Mouse (Mus musculus) cerebellum, adult 11-12 months (tissue): ENCODE results near the gene Cxxc4.

Experiments
- DNase-seq: peaks from one replicate; pipeline ENCODE4 v3.0.0; 2022

Cxxc4 gene

DNA sequence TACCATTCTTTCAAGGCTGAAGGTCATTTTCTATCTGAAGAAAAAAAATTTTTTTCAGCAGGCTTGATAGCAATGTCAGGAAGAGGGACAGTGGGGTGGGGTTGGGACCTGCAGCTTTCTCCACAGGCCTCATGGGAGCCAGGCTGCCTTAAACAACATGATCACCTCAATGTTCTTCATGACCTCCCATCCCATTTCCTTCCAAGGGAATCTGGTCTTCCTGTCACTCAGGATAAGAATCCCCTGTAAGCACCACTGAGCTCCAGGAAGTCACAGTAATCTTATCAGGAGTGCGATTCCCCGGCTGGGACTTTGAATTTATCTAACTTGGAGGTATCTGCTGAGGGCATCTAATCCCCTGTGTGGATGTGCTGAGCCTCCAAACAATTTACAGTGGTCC lies 17.9 kb downstream of the Cxxc4 start:
- no peak for DNase-seq

DNA sequence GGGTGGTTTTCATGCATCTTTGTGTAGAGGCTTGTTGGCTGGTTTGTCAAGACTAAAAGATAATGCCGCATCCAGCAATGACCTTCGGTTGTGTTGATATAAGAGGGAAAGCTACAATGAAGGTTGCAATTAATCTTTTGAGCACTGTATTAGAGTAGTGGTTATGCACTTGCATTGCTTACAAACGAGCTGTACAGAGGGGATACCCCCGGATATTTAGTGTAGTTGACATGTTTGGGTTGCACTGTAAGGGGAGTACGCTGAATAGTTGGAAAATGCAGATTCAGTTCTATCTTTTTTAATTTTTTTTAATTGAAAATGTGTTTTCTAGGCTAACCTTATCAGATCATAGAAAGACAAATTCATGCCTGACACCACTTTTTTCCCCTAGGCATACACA lies 22.4 kb downstream of the Cxxc4 start:
- DNase-seq: no peak

DNA sequence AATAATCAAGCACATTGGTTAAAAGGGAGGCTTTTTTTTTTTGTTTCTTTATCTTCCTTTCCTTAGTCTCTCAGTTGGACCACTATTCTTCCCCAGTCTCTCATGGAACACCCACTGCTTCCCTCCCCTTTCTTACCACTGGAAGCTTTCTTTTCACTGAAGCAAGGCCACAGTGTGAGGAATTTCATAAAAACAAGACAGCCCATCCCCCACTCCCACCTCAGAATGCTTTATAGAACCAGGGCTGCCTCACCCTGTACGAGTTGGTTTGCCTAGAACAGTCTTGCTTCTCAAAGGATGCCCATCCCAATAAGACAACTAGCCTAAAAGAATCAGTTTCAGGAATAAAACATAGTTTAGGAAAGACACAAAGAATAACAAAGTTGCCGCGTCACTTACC lies 23.0 kb downstream of the Cxxc4 start:
- DNase-seq: no peak

DNA sequence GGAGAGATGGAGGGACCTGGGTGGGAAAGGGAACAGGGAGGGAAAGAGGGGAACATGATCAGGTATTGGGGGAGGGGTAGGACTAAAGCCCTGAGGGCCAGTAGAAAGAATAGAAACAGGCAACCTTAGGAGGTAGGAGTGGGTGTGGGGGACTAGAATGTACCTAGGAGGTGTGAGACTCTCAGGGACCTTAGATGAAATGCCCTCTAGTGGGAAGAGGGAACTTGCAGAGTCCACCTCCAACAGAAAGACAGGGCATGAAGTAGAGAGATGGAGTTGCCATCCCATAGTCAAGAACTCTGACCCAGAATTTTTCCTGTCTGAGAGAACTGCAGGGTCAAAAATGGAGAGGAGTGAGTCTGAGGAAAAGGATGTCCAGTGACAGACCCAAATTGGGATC lies 43.4 kb downstream of the Cxxc4 start:
- no peak for DNase-seq

DNA sequence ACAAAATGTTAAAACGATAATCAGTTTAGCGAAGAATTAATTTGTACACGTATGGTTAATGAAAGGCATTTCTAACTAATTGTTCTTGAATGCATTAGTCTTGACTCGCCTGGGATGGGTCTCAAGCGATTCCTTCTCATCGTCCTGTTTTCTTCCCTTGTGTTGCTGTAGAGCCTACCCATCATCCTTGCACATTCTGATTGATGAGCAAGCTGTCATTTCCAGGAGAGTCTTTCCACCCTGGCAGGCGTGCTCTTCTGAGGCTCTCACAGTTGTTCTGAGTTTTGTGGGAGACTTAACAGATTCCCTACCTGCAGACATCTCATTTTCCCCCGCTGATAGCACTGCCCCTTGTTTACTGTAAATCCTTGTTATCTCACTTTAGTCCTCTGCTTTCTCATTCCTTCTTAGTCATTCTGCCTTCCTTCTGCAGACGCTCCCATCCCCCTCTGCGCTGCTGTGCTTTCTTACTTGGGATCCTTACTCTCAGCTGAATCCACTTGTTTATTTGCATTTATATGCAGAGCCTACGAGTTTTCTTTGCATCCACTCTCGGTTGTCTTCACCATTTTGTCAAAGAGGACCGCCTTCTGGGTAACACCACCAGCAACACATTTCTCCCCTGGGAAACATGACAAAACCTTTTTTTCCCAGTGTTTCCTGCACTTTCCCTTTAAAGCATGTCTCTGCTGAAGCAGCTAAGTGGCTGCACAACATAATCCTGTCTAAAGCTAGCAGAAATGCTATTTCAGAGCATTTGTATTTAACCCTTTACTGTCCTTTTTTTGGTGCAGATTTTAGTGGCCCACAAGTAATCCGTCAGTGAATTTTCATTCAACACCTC lies 45.5 kb downstream of the Cxxc4 start:
- no peak for DNase-seq

DNA sequence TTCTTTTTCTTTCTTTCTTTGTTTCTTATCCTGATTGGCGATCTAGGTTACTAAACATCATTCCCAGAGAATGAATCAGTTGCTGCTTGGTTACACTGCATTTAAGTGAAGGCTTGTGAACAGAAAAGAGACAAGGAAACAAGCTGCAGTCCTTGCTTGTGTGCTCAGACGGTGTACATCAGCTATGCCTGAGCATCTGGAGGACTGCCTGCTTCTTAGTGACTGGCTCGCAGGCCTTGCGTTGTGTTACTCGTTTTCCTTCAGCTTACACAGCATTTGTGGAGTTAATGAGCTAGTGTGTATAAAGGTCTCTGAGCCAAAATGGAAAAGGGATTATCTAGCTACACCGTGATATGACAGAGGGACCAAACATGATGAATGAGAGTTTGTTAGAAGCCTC lies 58.9 kb downstream of the Cxxc4 start:
- DNase-seq: no peak

DNA sequence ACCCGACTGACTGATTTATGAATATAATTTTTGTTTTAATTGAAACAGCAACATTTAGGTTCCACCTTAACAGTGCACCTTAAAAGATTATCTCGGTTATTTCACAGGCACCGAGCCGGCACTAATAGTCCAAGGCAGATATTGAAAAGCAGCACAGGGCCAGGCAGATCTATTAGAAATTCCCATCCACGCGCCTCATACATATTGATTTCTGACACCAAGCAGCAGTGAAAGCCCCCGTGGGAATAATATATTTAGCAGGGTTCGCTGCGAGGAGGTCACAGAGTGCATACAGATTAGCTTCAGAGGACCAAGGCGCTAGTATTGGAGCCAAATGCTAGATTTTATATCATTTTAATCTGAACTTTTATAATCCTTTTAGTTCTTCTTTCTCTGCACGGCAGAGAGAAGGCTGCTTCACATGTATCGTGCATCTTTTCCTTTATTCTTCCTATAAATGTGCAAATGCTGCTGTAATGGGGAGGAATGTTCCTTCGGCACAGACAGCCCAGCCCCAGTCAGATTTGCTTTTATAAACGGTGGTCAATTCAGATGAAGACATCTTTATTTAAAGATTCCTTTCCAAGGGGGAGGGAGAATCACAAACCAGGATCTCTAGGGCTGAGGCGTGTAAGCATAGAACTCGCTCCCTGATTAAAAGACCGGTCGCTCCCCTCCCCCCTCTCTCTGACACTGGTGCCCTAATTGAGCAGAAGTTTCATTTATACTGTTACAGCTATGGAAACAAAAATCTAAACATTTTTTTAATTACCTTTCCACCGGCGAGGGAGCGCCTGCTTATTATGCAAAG lies 66.6 kb downstream of the Cxxc4 start:
- DNase-seq: no peak

DNA sequence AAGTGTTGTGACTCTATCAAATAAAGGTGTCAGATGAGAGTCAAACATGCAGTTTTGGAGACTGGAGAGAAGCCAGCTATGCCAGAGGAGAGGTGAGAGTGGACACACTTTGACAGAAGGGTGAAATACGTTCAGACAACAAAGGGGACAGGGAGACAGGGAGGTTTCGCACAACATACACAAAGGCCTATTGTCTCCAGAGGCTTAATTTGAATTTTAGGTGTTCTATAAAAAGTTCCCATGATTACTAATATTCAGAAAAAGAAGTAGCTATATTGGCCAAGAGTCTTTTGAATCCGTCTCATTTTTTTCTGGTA lies 67.2 kb downstream of the Cxxc4 start:
- DNase-seq: no peak

DNA sequence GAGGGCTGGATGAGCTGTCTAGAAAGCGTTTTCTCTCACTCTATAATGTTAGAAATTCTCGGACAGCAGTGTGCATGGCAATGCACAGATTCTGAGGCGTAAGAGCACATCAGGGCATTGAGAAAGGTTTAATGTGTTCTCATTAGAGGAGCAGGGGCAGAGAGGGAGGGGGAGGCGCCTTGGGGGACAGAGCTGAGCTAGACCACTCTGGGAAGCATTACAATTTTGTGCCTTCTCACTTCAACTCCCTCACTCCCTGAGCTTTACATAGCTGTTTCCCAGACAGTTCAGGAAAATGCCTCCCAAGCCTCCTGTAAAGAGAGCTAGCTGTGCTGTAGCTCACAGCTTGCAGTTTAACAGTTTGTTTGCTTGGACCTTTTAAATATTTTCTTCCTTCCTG lies 70.2 kb downstream of the Cxxc4 start:
- no peak for DNase-seq

DNA sequence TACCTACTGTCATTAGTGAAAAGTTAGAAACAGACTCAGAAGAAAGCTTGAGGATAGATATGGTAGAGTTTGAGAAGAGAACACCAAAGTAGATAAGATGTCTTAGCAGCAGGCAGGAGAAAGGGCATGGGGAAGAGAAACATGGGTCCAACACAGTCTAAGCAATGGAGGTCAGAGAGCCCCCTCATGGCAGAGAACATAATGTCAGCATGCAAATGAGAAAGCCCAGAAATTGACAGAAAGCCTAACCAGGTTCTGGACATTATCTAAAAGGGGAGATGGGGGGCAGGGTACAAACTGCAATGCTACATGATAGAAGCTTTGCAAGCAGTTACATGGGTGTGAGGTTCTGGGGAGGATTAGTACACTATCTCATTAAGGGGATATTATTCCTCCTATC lies 71.5 kb downstream of the Cxxc4 start:
- no peak for DNase-seq
